Mouse (Mus musculus) cortical plate, adult 2 months (tissue): Measurements from ENCODE around the gene Kif22.

ENCODE experiments used
- CTCF ChIP-seq: fragments of 200-500 bp; IDR thresholded peaks from 2 replicates; pipeline ENCODE4 v1.5.1; 2011; ENCODE audit warnings: mild to moderate bottlenecking, control low read depth, low read length; ENCODE audit not compliant: insufficient read depth; ENCODE audit errors: extremely low read depth
- POLR2A ChIP-seq: fragments of 200-500 bp; IDR thresholded peaks from 2 replicates; pipeline ENCODE4 v1.6.1; 2011; ENCODE audit warnings: mild to moderate bottlenecking, low read length, control low read depth; ENCODE audit not compliant: insufficient read depth; ENCODE audit errors: extremely low read depth

GRCm38 (mm10) chr7:127011717-127012116, 30.6 kb downstream of the Kif22 start:
- TF ChIP-seq POLR2A = no peak
- TF ChIP-seq CTCF = no peak
